8 mouse cellular contexts compared by ENCODE assay signal in the genomic region with DNA sequence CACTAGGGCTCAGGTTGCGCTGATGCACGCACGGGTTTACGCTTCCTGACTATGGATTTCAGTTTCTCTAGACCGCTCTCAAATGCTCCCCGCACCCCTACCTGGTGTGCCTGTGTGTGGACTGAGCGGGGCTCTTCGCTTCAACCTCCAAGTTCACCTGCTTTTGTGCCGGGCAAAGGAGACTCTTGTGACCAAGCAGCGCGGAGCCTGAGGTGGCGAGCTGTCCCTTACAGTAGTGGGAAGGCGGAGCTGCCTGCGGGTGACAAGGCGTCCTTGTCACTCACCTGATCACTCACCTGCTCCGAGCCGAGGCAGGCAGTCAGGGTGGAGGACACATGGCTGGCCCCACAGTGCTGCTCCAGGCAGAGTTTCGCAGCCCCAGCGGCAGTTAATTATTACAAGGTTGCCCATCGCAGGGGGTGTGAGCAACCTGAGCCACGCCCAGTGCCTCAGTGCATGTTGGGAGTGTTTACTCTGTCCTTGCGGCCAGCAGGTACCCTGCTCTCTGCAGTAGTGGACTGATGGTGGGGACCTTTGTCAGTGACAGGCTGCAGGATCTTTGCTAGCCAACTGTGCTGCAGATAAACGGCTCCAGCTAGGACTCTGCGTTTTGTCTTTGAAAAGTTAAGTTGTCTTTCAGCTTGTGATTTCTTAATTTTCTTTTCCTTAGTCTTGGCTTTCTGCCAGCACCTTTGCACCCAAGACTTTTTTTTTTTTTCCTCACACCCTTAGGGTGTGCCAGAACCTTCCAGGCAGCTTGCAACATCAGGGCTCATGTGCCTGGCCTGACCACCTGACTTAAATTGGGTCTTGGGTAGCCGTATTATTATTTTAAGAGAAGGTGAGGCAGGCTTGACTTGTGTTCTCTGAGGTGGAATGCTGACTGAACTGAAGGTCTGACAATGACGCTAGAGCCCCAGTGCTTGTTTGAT. TPM values are rescaled to one million over a fixed set of nuclear protein-coding genes. Genes with fewer than 3 reads are reported as not detected.
DNase-seq lines count a peak whose midpoint lies in the region; ATAC-seq and TF ChIP-seq lines count a peak whose summit lies in the region.

A gene (minus strand): TSS at position 372 of the 932 bp plus-strand sequence.

- peak; percentile 75 for ATAC-seq in hindbrain, embryonic 12.5 days (ENCODE audit: low FRiP score)
- peak; percentile 34; the same call in 1 of the 2 replicates for ATAC-seq in limb, embryonic 14.5 days (ENCODE audit: low FRiP score, low read depth)
- ATAC-seq in midbrain, embryonic 14.5 days (ENCODE audit: low FRiP score, low TSS enrichment) = peak; percentile 49

- peaks cover 6% of the 10 kb centered on the region for H3K4me1 ChIP-seq in hindbrain, embryonic 12.5 days
- H3K4me1 ChIP-seq in limb, embryonic 14.5 days (ENCODE audit: control insufficient read depth, insufficient read depth, low read length) = 0 out of 2 replicates have a peak, but pooled peaks cover 3% of the 10 kb centered on the region
- H3K4me1 ChIP-seq in midbrain, embryonic 14.5 days (ENCODE audit: control insufficient read depth, insufficient read depth, low read length) = 0 out of 2 replicates have a peak, but pooled peaks cover 3% of the 10 kb centered on the region
- H3K4me1 ChIP-seq in thymus, adult 2 months (replicated peaks; ENCODE audit: control insufficient read depth, insufficient read depth, low read length) = no peaks in the 10 kb centered on the region

- no peaks in the 10 kb centered on the region for H3K27me3 ChIP-seq in hindbrain, embryonic 12.5 days
- no peaks in the 10 kb centered on the region for H3K27me3 ChIP-seq in limb, embryonic 14.5 days (ENCODE audit: control insufficient read depth, insufficient read depth, low read length)
- peaks cover 4% of the 10 kb centered on the region; the same call in 1 of the 2 replicates for H3K27me3 ChIP-seq in midbrain, embryonic 14.5 days (ENCODE audit: control insufficient read depth, insufficient read depth, low read length)
- H3K27me3 ChIP-seq in thymus, adult 2 months (ENCODE audit: control insufficient read depth, insufficient read depth, low read length) = no peaks in the 10 kb centered on the region

- no peak for TF ChIP-seq CTCF in thymus, adult 2 months (IDR thresholded peaks at IDR 0.05; ENCODE audit: borderline replicate concordance, control insufficient read depth, extremely low read depth, insufficient read depth, low read length, poor library complexity)

- no peak for TF ChIP-seq POLR2A in limb, embryonic 14.5 days (IDR thresholded peaks at IDR 0.05; ENCODE audit: borderline replicate concordance, extremely low read depth, insufficient read depth, insufficient read length)
- TF ChIP-seq POLR2A in thymus, adult 2 months (IDR thresholded peaks at IDR 0.05; ENCODE audit: control insufficient read depth, extremely low read depth, insufficient read depth, low read length, poor library complexity) = no peak

- H3K4me3 ChIP-seq in hindbrain, embryonic 12.5 days = peak within 1 kb of the TSS; percentile 37
- H3K4me3 ChIP-seq in limb, embryonic 14.5 days (replicated peaks; ENCODE audit: low read length) = peak within 1 kb of the TSS; percentile 38
- H3K4me3 ChIP-seq in midbrain, embryonic 14.5 days (replicated peaks; ENCODE audit: low read depth, low read length) = peak within 1 kb of the TSS; percentile 45
- H3K4me3 ChIP-seq in thymus, adult 2 months (ENCODE audit: control insufficient read depth, insufficient read depth, low read length) = no peak within 1 kb of the TSS

- H3K27ac ChIP-seq in hindbrain, embryonic 12.5 days = no peak within 1 kb of the TSS
- H3K27ac ChIP-seq in limb, embryonic 14.5 days (replicated peaks; ENCODE audit: low read depth, low read length) = no peak within 1 kb of the TSS
- H3K27ac ChIP-seq in midbrain, embryonic 14.5 days (replicated peaks; ENCODE audit: low read depth, low read length) = no peak within 1 kb of the TSS
- no peak within 1 kb of the TSS for H3K27ac ChIP-seq in thymus, adult 2 months (ENCODE audit: control insufficient read depth, insufficient read depth, low read length)

- H3K9me3 ChIP-seq in hindbrain, embryonic 12.5 days (replicated peaks) = no peaks in the 10 kb centered on the region
- H3K9me3 ChIP-seq in limb, embryonic 14.5 days (ENCODE audit: control insufficient read depth, low read length) = no peaks in the 10 kb centered on the region
- H3K9me3 ChIP-seq in midbrain, embryonic 14.5 days (ENCODE audit: control insufficient read depth, low read length) = no peaks in the 10 kb centered on the region

- H3K36me3 ChIP-seq in hindbrain, embryonic 12.5 days = no peaks in the 10 kb centered on the region
- no peaks in the 10 kb centered on the region for H3K36me3 ChIP-seq in limb, embryonic 14.5 days (ENCODE audit: control insufficient read depth, insufficient read depth, low read length)
- H3K36me3 ChIP-seq in midbrain, embryonic 14.5 days (ENCODE audit: control insufficient read depth, insufficient read depth, low read length) = no peaks in the 10 kb centered on the region
- H3K36me3 ChIP-seq in thymus, adult 2 months (ENCODE audit: control insufficient read depth, insufficient read depth, low read length) = no peaks in the 10 kb centered on the region

- H3K9ac ChIP-seq in hindbrain, embryonic 12.5 days = peak within 1 kb of the TSS; percentile 46; the same call in 1 of the 2 replicates
- H3K9ac ChIP-seq in limb, embryonic 14.5 days (ENCODE audit: low read depth, low read length, severe bottlenecking) = peak within 1 kb of the TSS; percentile 40; the same call in 1 of the 2 replicates
- peak within 1 kb of the TSS; percentile 55 for H3K9ac ChIP-seq in midbrain, embryonic 14.5 days (replicated peaks; ENCODE audit: low read length)

- peak within 1 kb of the TSS; percentile 65 for H3K4me2 ChIP-seq in hindbrain, embryonic 12.5 days (replicated peaks)
- H3K4me2 ChIP-seq in limb, embryonic 14.5 days (replicated peaks; ENCODE audit: low read depth, low read length, severe bottlenecking) = peak within 1 kb of the TSS; percentile 75
- peak within 1 kb of the TSS; percentile 68 for H3K4me2 ChIP-seq in midbrain, embryonic 14.5 days (ENCODE audit: low read length)

- peak; percentile 2 to 12 for DNase-seq in left cerebral cortex, adult 18-20 months (ENCODE audit: low spot score in 2 of 2)
- DNase-seq in left cerebral cortex, postnatal 25 days (ENCODE audit: low spot score in 2 of 2) = no peak
- peak; percentile 24 to 28 for DNase-seq in cerebellum, postnatal 36 days
- no peak for DNase-seq in limb, embryonic 14.5 days (ENCODE audit: low spot score)
- peak; percentile 38 for DNase-seq in midbrain, embryonic 14.5 days
- DNase-seq in thymus, adult 2 months = no peak
- no peak for DNase-seq in thymus, adult 18-20 months

- intact Hi-C loops in left cerebral cortex, postnatal 25 days (cut with DNase I) = no loop called here

- WGBS in hindbrain, embryonic 12.5 days = 13% methylated on average over 26 of the region's 26 CpGs
- WGBS in limb, embryonic 14.5 days = 7% methylated on average over 26 of the region's 26 CpGs
- WGBS in midbrain, embryonic 14.5 days = 11% methylated on average over 26 of the region's 26 CpGs
- 11% methylated on average over 26 of the region's 26 CpGs for WGBS in thymus, adult 2 months

RNA-seq across cellular contexts. Expression of the gene that starts here (rescaled TPM):
- 1 to 10 TPM; 2.4 to 2.5 TPM for total RNA-seq in left cerebral cortex, adult 18-20 months (2021)
- total RNA-seq in left cerebral cortex, postnatal 25 days (2021) = 1 to 10 TPM in 1 of 2 experiments, under 1 TPM in 1; 0.82 to 1.3 TPM
- 0.62 and 0.73 TPM in 2 replicates for polyA plus RNA-seq in hindbrain, embryonic 12.5 days (2016; fragmentation: Nextera tagmentation; extraction: Ambion mirVana)
- 1.1 and 1.2 TPM in 2 replicates for polyA plus RNA-seq in limb, embryonic 14.5 days (2012; rRNA removed)
- 3.3 and 4.9 TPM in 2 replicates for polyA plus RNA-seq in limb, embryonic 14.5 days (2014; fragmentation: Nextera tagmentation; extraction: Ambion mirVana)
- polyA plus RNA-seq in midbrain, embryonic 14.5 days (2014; fragmentation: Nextera tagmentation; extraction: Ambion mirVana) = 0.68 and 1.0 TPM in 2 replicates
- polyA plus RNA-seq in thymus, adult 2 months (2012; rRNA removed) = 1.1 and 2.0 TPM in 2 replicates

Comparison
In these comparisons a context has a peak if more than half of its experiments do, and no peak if none do; other contexts are left out.
1. DNase-seq: peak in left cerebral cortex, adult 18-20 months (2 of 2), cerebellum, postnatal 36 days (2 of 2) and midbrain, embryonic 14.5 days (single experiment); none in left cerebral cortex, postnatal 25 days (0 of 2), limb, embryonic 14.5 days (single experiment), thymus, adult 2 months (single experiment) and thymus, adult 18-20 months (0 of 2).
2. Peak in ATAC-seq, H3K4me3 ChIP-seq, H3K9ac ChIP-seq and H3K4me2 ChIP-seq in hindbrain, embryonic 12.5 days; RNA of the gene not detected or under 1 TPM.
3. Peak in every context shown above with its lines, with median percentiles within 50 percentile points of each other: ATAC-seq, H3K4me2 ChIP-seq and H3K9ac ChIP-seq.